Comparison of ENCODE assay signal across 8 mouse cellular contexts in genomic region chr5:125408842-125409241, GRCm38 (mm10). TPM values are rescaled to one million over a fixed set of nuclear protein-coding genes. Genes with fewer than 3 reads are reported as not detected.
DNase-seq lines count a peak whose midpoint lies in the region; ATAC-seq lines count a peak whose summit lies in the region.

No protein-coding gene starts in this region.

- H3K9me3 ChIP-seq in embryonic facial prominence, embryonic 12.5 days: no peaks in the 10 kb centered on the region
- no peaks in the 10 kb centered on the region for H3K9me3 ChIP-seq in limb, embryonic 13.5 days
- no peaks in the 10 kb centered on the region for H3K9me3 ChIP-seq in midbrain, embryonic 14.5 days (ENCODE audit: control insufficient read depth, low read length)

- peak overlapping the region; percentile 42 for H3K4me2 ChIP-seq in embryonic facial prominence, embryonic 12.5 days (replicated peaks)
- peak overlapping the region; percentile 52 for H3K4me2 ChIP-seq in limb, embryonic 13.5 days (replicated peaks)
- H3K4me2 ChIP-seq in midbrain, embryonic 14.5 days (ENCODE audit: low read length): peak overlapping the region; percentile 33

- H3K4me3 ChIP-seq in embryonic facial prominence, embryonic 12.5 days: peak overlapping the region; percentile 33
- H3K4me3 ChIP-seq in limb, embryonic 13.5 days: peak overlapping the region; percentile 35
- peak overlapping the region; percentile 7; the same call in 1 of the 2 replicates for H3K4me3 ChIP-seq in midbrain, embryonic 14.5 days (replicated peaks; ENCODE audit: low read depth, low read length)

- peak; percentile 98 for DNase-seq in 3T3-L1 (ENCODE audit: low read depth, low spot score)
- peak; percentile 90 for DNase-seq in adrenal gland, adult 2 months
- peak; percentile 87 for DNase-seq in heart, adult 8-10 months (ENCODE audit: low spot score)
- DNase-seq in kidney, adult 8-10 months: peak; percentile 80 to 91
- DNase-seq in midbrain, embryonic 14.5 days: peak; percentile 89
- DNase-seq in spleen, postnatal 14 days (ENCODE audit: low spot score in 2 of 2): peak; percentile 74 to 78

- H3K36me3 ChIP-seq in embryonic facial prominence, embryonic 12.5 days: peaks cover 6% of the 10 kb centered on the region; the same call in 1 of the 2 replicates
- H3K36me3 ChIP-seq in limb, embryonic 13.5 days: peaks cover 11% of the 10 kb centered on the region
- peaks cover 12% of the 10 kb centered on the region for H3K36me3 ChIP-seq in midbrain, embryonic 14.5 days (ENCODE audit: control insufficient read depth, insufficient read depth, low read length)

- WGBS in embryonic facial prominence, embryonic 12.5 days: under 1% methylated on average over 13 of the region's 13 CpGs
- 2% methylated on average over 13 of the region's 13 CpGs for WGBS in limb, embryonic 13.5 days
- 1% methylated on average over 13 of the region's 13 CpGs for WGBS in midbrain, embryonic 14.5 days

- peak; percentile 18; the same call in 1 of the 2 replicates for ATAC-seq in embryonic facial prominence, embryonic 12.5 days (ENCODE audit: insufficient number of reproducible peaks, insufficient read depth, low FRiP score, low TSS enrichment)
- peak; percentile 55 for ATAC-seq in limb, embryonic 13.5 days (ENCODE audit: low FRiP score, low read depth)
- peak; percentile 47 for ATAC-seq in midbrain, embryonic 14.5 days (ENCODE audit: low FRiP score, low TSS enrichment)

- H3K4me1 ChIP-seq in embryonic facial prominence, embryonic 12.5 days: peaks cover 13% of the 10 kb centered on the region
- H3K4me1 ChIP-seq in limb, embryonic 13.5 days: peaks cover 23% of the 10 kb centered on the region
- H3K4me1 ChIP-seq in midbrain, embryonic 14.5 days (ENCODE audit: control insufficient read depth, insufficient read depth, low read length): peaks cover 7% of the 10 kb centered on the region

- H3K9ac ChIP-seq in embryonic facial prominence, embryonic 12.5 days: no peak overlapping the region
- H3K9ac ChIP-seq in limb, embryonic 13.5 days: no peak overlapping the region
- H3K9ac ChIP-seq in midbrain, embryonic 14.5 days (replicated peaks; ENCODE audit: low read length): no peak overlapping the region

- H3K27ac ChIP-seq in embryonic facial prominence, embryonic 12.5 days: no peak overlapping the region
- H3K27ac ChIP-seq in limb, embryonic 13.5 days: no peak overlapping the region
- no peak overlapping the region for H3K27ac ChIP-seq in midbrain, embryonic 14.5 days (replicated peaks; ENCODE audit: low read depth, low read length)

- H3K27me3 ChIP-seq in embryonic facial prominence, embryonic 12.5 days: no peaks in the 10 kb centered on the region
- H3K27me3 ChIP-seq in limb, embryonic 13.5 days: no peaks in the 10 kb centered on the region
- H3K27me3 ChIP-seq in midbrain, embryonic 14.5 days (ENCODE audit: control insufficient read depth, insufficient read depth, low read length): no peaks in the 10 kb centered on the region

RNA-seq across cellular contexts. Expression of gene Ubc, which starts 18.8 kb away (rescaled TPM):
- total RNA-seq in adrenal gland, adult 2 months (2021): 1,000 to 10,000 TPM; 1,333 to 2,925 TPM
- polyA plus RNA-seq in adrenal gland, adult 2 months (2012; rRNA removed): 634 and 889 TPM in 2 replicates
- 1,075 and 1,101 TPM in 2 replicates for polyA plus RNA-seq in embryonic facial prominence, embryonic 12.5 days (2016; fragmentation: Nextera tagmentation; extraction: Ambion mirVana)
- 1,000 to 10,000 TPM in 2 of 4 experiments, 100 to 1,000 TPM in 2; 839 to 1,234 (median 1,027) TPM for total RNA-seq in heart, adult 8-10 months (2022)
- polyA plus RNA-seq in limb, embryonic 13.5 days (2015; fragmentation: Nextera tagmentation; extraction: Ambion mirVana): 1,179 and 1,190 TPM in 2 replicates
- polyA plus RNA-seq in midbrain, embryonic 14.5 days (2014; fragmentation: Nextera tagmentation; extraction: Ambion mirVana): 1,251 and 1,332 TPM in 2 replicates

RNA-seq across cellular contexts. Expression of gene Gm10382, which starts 19.7 kb away (rescaled TPM):
- total RNA-seq in adrenal gland, adult 2 months (2021): under 1 TPM; 0.23 to 0.24 TPM
- polyA plus RNA-seq in adrenal gland, adult 2 months (2012; rRNA removed): 0.26 and 0.50 TPM in 2 replicates
- polyA plus RNA-seq in embryonic facial prominence, embryonic 12.5 days (2016; fragmentation: Nextera tagmentation; extraction: Ambion mirVana): 0.31 TPM in 2 replicates
- not detected for total RNA-seq in heart, adult 8-10 months (2022)
- polyA plus RNA-seq in limb, embryonic 13.5 days (2015; fragmentation: Nextera tagmentation; extraction: Ambion mirVana): 0.34 and 0.41 TPM in 2 replicates
- 0.42 and 0.58 TPM in 2 replicates for polyA plus RNA-seq in midbrain, embryonic 14.5 days (2014; fragmentation: Nextera tagmentation; extraction: Ambion mirVana)

RNA-seq across cellular contexts. Expression of gene Dhx37, which starts 25.1 kb away (rescaled TPM):
- total RNA-seq in adrenal gland, adult 2 months (2021): 10 to 100 TPM; 19.2 to 19.6 TPM
- polyA plus RNA-seq in adrenal gland, adult 2 months (2012; rRNA removed): 26.0 and 53.9 TPM in 2 replicates
- polyA plus RNA-seq in embryonic facial prominence, embryonic 12.5 days (2016; fragmentation: Nextera tagmentation; extraction: Ambion mirVana): 17.0 and 17.7 TPM in 2 replicates
- 10 to 100 TPM; 11.8 to 14.2 (median 12.6) TPM for total RNA-seq in heart, adult 8-10 months (2022)
- polyA plus RNA-seq in limb, embryonic 13.5 days (2015; fragmentation: Nextera tagmentation; extraction: Ambion mirVana): 12.1 and 12.9 TPM in 2 replicates
- polyA plus RNA-seq in midbrain, embryonic 14.5 days (2014; fragmentation: Nextera tagmentation; extraction: Ambion mirVana): 8.5 and 9.8 TPM in 2 replicates

RNA-seq across cellular contexts. Expression of gene Bri3bp, which starts 32.5 kb away (rescaled TPM):
- total RNA-seq in adrenal gland, adult 2 months (2021): 10 to 100 TPM; 25.3 to 28.7 TPM
- polyA plus RNA-seq in adrenal gland, adult 2 months (2012; rRNA removed): 11.0 and 22.1 TPM in 2 replicates
- polyA plus RNA-seq in embryonic facial prominence, embryonic 12.5 days (2016; fragmentation: Nextera tagmentation; extraction: Ambion mirVana): 39.4 and 42.2 TPM in 2 replicates
- total RNA-seq in heart, adult 8-10 months (2022): 10 to 100 TPM; 44.4 to 61.8 (median 45.5) TPM
- polyA plus RNA-seq in limb, embryonic 13.5 days (2015; fragmentation: Nextera tagmentation; extraction: Ambion mirVana): 37.3 and 38.1 TPM in 2 replicates
- polyA plus RNA-seq in midbrain, embryonic 14.5 days (2014; fragmentation: Nextera tagmentation; extraction: Ambion mirVana): 26.8 and 37.8 TPM in 2 replicates
